Mouse (Mus musculus) kidney, adult 2 months (tissue): ENCODE data around the gene Dapp1. TPM values are rescaled to one million over a fixed set of nuclear protein-coding genes. Genes with fewer than 3 reads are reported as not detected.
A peak's percentile ranks its signal among the peaks of the same experiment; 100 is the strongest.

Experiments
- DNase-seq: peaks from one replicate; pipeline ENCODE4 v3.0.0; 2021
- H3K27ac ChIP-seq: fragments of 200-500 bp; 2 replicates; pipeline ENCODE4 v1.5.1; 2012; ENCODE audit warnings: low read depth, low read length, control low read depth, inconsistent platforms; ENCODE audit not compliant: insufficient read depth
- H3K27me3 ChIP-seq: fragments of 200-500 bp; replicated peaks from 2 replicates; pipeline ENCODE4 v1.6.1; 2012; ENCODE audit warnings: mild to moderate bottlenecking, moderate library complexity, low read length, inconsistent platforms; ENCODE audit not compliant: control insufficient read depth, insufficient read depth
- H3K36me3 ChIP-seq: fragments of 200-500 bp; 2 replicates; pipeline ENCODE4 v1.6.1; 2012; ENCODE audit warnings: mild to moderate bottlenecking, moderate library complexity, low read length, inconsistent platforms; ENCODE audit not compliant: control insufficient read depth, insufficient read depth
- H3K4me1 ChIP-seq: fragments of 200-500 bp; 2 replicates; pipeline ENCODE4 v1.6.1; 2011; ENCODE audit warnings: low read length; ENCODE audit not compliant: control insufficient read depth, insufficient read depth
- H3K4me3 ChIP-seq: fragments of 200-500 bp; 2 replicates; pipeline ENCODE4 v1.5.1; 2011; ENCODE audit warnings: mild to moderate bottlenecking, low read depth, low read length, control low read depth; ENCODE audit not compliant: insufficient read depth
- CTCF ChIP-seq: fragments of 200-500 bp; conservative IDR thresholded peaks from 2 replicates; pipeline ENCODE4 v1.5.1; 2011; ENCODE audit warnings: low read depth, mild to moderate bottlenecking, control low read depth, low read length, moderate library complexity, mixed read lengths; ENCODE audit not compliant: insufficient read depth, insufficient read length
- POLR2A ChIP-seq: fragments of 200-500 bp; IDR thresholded peaks from one replicate; pipeline ENCODE4 v1.6.1; 2011; ENCODE audit warnings: low read depth, low read length, control low read depth
- WGBS: fragments of 180-500 bp; shearing (Covaris S2); methylation state at CpG from one replicate; pipeline ENCODE4 v1.1.7; 2018; 5-methylcytosine and 5-hydroxymethylcytosine counted together
- polyA plus RNA-seq: library from polyadenylated mRNA; depleted of rRNA; stranded (reverse); fragments of >200 nt; gene quantifications from 2 replicates; pipeline ENCODE4 v1.2.3, GENCODE M21; 2012; rRNA removed

Gene Dapp1
- 1.7 and 2.3 TPM in 2 replicates for polyA plus RNA-seq

- Histone ChIP-seq H3K36me3 (no peaks in the 10 kb centered on the region), H3K27ac (peak within 1 kb of the TSS; percentile 39; the same call in 1 of the 2 replicates), H3K27me3 (no peaks in the 10 kb centered on the region), H3K4me3 (peak within 1 kb of the TSS; percentile 75), H3K4me1 (no peaks in the 10 kb centered on the region; the same call in 1 of the 2 replicates)
- peak; percentile 57 for DNase-seq
- TF ChIP-seq CTCF = no peak
- no peak for TF ChIP-seq POLR2A
- WGBS = 8% methylated on average over 10 of the region's 10 CpGs
Measured at GRCm38 (mm10) chr3:137981382-137981750, at the start of gene Dapp1. TSS of gene Dapp1 (minus strand) at chr3:137981545.

DNA sequence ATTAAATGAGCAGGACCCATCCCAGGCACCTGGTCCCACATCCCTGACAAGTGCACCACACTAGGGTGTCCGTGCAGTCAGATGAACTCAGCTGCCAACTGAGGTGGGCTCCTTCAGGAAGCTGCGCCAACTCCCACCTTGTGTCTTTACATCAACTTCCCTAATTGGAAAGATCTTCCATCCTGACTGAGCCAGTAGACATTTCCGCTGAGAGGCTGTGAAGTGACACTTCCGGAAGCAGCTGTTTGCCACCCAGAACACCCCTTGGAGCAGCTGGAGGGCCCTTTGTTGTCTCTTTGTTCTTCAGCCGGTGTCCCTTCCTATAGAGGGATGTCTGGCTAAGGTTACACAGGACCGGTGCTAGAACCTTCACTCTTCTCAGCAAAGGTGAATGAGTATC lies 49.2 kb upstream of the Dapp1 start:
- Histone ChIP-seq H3K4me1 (no peaks in the 10 kb centered on the region), H3K36me3 (no peaks in the 10 kb centered on the region), H3K27me3 (no peaks in the 10 kb centered on the region), H3K27ac (no peak overlapping the region), H3K4me3 (no peak overlapping the region)
- TF ChIP-seq POLR2A (no peak), CTCF (no peak)
- WGBS = 67% methylated on average over 6 of the region's 6 CpGs
- DNase-seq = no peak

GRCm38 (mm10) chr3:138029351-138029750 lies 48.0 kb upstream of the Dapp1 start:
- Histone ChIP-seq H3K27ac (no peak overlapping the region), H3K36me3 (no peaks in the 10 kb centered on the region), H3K4me1 (no peaks in the 10 kb centered on the region), H3K27me3 (no peaks in the 10 kb centered on the region), H3K4me3 (no peak overlapping the region)
- no peak for TF ChIP-seq POLR2A
- TF ChIP-seq CTCF = no peak
- peak; percentile 72 for DNase-seq
- 81% methylated on average over 5 of the region's 5 CpGs for WGBS

DNA sequence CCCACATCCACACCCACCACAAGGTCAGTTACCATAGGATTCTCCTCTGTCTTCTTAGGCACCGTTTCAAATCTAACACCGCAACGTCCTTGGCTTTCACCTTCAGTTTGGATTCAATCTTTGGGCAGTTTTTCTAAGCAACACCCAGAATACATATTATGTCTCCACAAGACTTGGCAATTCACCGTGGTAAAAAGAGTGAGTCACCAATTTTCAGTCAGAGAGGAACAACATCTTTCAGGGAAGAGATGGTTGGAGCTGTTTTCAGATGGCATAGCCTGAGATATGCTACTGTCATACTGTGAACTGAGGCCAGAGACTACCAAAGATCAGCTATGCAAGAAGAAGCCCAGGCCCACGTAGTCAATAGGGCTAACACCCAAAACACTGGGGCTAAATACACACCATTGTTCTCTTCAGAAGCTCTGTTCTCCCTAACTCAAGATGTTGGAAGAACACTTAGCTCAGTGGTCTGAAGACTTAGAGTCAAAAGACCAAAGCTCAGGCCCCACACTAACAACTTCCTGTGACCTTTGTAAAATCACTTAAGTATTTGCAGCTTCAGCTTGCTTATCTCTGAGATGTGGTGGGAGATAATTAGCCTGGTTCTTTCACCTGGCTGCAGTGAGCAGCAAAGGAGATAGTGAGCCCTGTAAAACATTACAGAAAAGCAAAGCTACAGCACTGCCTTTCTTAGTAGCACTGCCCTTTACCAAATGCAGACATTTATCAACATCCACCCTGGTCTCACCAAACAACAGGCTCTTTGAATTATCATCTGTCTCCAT lies 46.4 kb upstream of the Dapp1 start:
- H3K27me3 ChIP-seq = no peaks in the 10 kb centered on the region
- no peak for DNase-seq
- no peaks in the 10 kb centered on the region for H3K4me1 ChIP-seq
- 83% methylated on average over 5 of the region's 5 CpGs for WGBS
- no peak overlapping the region for H3K4me3 ChIP-seq
- no peak overlapping the region for H3K27ac ChIP-seq
- H3K36me3 ChIP-seq = no peaks in the 10 kb centered on the region
- no peak for TF ChIP-seq CTCF
- TF ChIP-seq POLR2A = no peak

GRCm38 (mm10) chr3:138026286-138026685 lies 44.9 kb upstream of the Dapp1 start:
- DNase-seq = peak; percentile 9
- no peaks in the 10 kb centered on the region for H3K4me1 ChIP-seq
- no peaks in the 10 kb centered on the region for H3K36me3 ChIP-seq
- H3K27ac ChIP-seq = no peak overlapping the region
- TF ChIP-seq CTCF (no peak), POLR2A (no peak)
- H3K27me3 ChIP-seq = no peaks in the 10 kb centered on the region
- WGBS = 56% methylated on average over 10 of the region's 10 CpGs
- H3K4me3 ChIP-seq = no peak overlapping the region

GRCm38 (mm10) chr3:138022651-138023050 lies 41.3 kb upstream of the Dapp1 start:
- H3K36me3 ChIP-seq = no peaks in the 10 kb centered on the region
- no peaks in the 10 kb centered on the region for H3K27me3 ChIP-seq
- WGBS = 87% methylated on average over 4 of the region's 4 CpGs
- DNase-seq = no peak
- no peak overlapping the region for H3K27ac ChIP-seq
- no peak for TF ChIP-seq CTCF
- no peak for TF ChIP-seq POLR2A
- H3K4me1 ChIP-seq = no peaks in the 10 kb centered on the region
- no peak overlapping the region for H3K4me3 ChIP-seq

DNA sequence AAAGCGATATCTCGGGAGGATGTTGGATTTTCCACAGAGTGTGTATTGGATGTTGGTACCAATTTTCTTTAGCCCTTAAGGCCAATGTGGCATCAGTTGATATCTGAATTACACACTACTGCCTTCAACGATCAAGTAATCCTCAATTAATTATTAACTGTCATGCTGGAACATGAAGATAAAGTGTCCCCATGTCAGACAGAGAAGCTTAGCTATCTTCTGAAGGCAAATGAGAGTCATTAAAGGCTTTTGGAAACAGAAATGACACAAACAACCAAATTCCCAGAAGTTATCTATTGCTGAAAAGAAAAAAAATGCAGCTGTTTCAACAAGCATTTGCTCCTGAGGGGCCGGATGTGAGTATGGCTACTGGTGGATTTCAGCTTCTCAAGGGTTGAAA lies 40.7 kb upstream of the Dapp1 start:
- H3K27me3 ChIP-seq = no peaks in the 10 kb centered on the region
- TF ChIP-seq POLR2A (no peak), CTCF (no peak)
- no peak overlapping the region for H3K4me3 ChIP-seq
- H3K27ac ChIP-seq = no peak overlapping the region
- no peak for DNase-seq
- WGBS = 46% methylated on average over 4 of the region's 4 CpGs
- H3K4me1 ChIP-seq = no peaks in the 10 kb centered on the region
- no peaks in the 10 kb centered on the region for H3K36me3 ChIP-seq
